Mouse (Mus musculus): ENCODE measurements around the gene Nek5.

Gene Nek5

GRCm38 (mm10) chr8:22037022-22037421 is 87.8 kb downstream of the Nek5 start:
- in situ Hi-C loops (cut with MboI; ENCODE audit: low pct_unique_long_range_greater_than_20kb in 1 of 2, low sequenced_read_pairs in 2 of 2, unreplicated experiment in 1 of 2), result no loop called here

GRCm38 (mm10) chr8:22036137-22036536 is 88.7 kb downstream of the Nek5 start:
- in situ Hi-C loops (cut with MboI; ENCODE audit: low pct_unique_long_range_greater_than_20kb in 1 of 2, low sequenced_read_pairs in 2 of 2, unreplicated experiment in 1 of 2), result no loop called here

DNA sequence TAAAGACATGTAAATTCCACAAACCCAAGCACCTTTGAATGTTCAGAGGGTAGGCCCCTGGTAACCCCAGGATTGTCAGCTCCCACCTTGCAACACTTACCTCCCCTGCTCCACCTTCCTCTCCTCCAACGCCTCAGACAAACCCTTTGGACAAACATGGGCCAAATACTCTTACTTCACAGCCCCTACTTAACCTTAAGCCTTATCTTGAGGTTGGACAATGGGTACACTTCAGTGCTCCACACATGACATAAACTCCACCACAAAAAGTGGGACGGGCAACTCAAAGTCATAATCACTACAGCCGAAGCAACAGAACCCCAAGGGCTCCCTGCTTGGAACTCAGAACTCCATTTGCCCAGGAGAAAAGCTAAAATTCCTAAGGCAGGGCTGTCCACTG is 93.9 kb downstream of the Nek5 start:
- in situ Hi-C loops (cut with MboI; ENCODE audit: low pct_unique_long_range_greater_than_20kb in 1 of 2, low sequenced_read_pairs in 2 of 2, unreplicated experiment in 1 of 2), result no loop called here

DNA sequence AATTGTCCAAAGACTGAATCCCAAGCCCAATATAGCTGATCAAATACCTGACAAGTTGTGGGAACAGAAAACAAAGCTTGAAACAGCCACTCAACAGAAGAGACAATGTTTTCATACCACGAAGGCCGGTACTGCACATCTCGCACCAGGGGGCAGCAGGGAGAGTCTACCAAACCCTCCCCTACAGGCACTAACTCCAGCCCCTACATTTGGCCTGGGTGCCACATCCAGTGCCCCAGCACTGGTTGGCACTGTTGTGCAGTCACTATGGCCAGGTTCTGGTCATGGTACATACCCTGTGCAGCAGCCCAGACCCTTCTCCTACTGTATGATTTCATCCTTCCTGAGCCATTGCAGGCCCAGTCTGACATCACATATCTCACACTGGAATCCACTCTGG is 95.9 kb downstream of the Nek5 start:
- in situ Hi-C loops (cut with MboI; ENCODE audit: low pct_unique_long_range_greater_than_20kb in 1 of 2, low sequenced_read_pairs in 2 of 2, unreplicated experiment in 1 of 2), result no loop called here

DNA sequence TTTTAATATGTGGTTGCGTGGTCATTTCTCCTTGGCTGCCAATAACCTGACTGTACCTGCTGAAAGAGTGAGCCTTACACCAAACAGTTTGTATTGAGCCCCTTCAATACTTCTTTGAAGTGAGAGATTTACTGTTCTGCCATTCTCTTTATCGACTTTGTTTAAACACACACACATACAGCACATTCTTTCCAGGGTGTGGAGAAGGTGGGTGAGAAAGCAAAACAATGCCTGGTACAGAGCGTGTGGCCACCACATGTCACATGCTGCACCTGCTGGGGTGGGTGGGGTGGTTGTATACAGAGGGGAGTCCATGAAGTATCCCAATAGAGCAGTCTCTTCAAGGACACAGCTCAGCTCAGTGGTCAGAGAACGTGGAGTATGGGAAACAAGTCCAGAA is 99.6 kb downstream of the Nek5 start:
- in situ Hi-C loops (cut with MboI; ENCODE audit: low pct_unique_long_range_greater_than_20kb in 1 of 2, low sequenced_read_pairs in 2 of 2, unreplicated experiment in 1 of 2), result no loop called here

All from mouse embryonic stem cell (cell line).